Mouse (Mus musculus): ENCODE measurements around the gene Ccdc63. TPM values are rescaled to one million over a fixed set of nuclear protein-coding genes. Genes with fewer than 3 reads are reported as not detected.

Gene Ccdc63
- total and polyA plus RNA-seq, 2 experiments from 2014 or later, result 0.26 TPM; not detected in 1

- H3K4me1 ChIP-seq (ENCODE audit: control insufficient read depth, insufficient read depth), result peaks cover 77% of the 10 kb centered on the region
- no peak overlapping the region for H3K4me2 ChIP-seq (ENCODE audit: low read depth, low read length)
- ATAC-seq (ENCODE audit: insufficient read depth, low read depth), result no peak
- H3K27me3 ChIP-seq (ENCODE audit: control insufficient read depth, insufficient read depth, low read length), result no peaks in the 10 kb centered on the region
- H3K27ac ChIP-seq (ENCODE audit: low read depth), result peak overlapping the region; percentile 74; the same call in 1 of the 2 replicates
- no peak overlapping the region for H3K4me3 ChIP-seq (ENCODE audit: low read depth, low read length)
- WGBS, result 22% methylated on average over 6 of the region's 6 CpGs
- DNase-seq (ENCODE audit: low spot score), result no peak
- TF ChIP-seq CTCF (IDR thresholded peaks at IDR 0.05; ENCODE audit: low read depth) (no peak), EP300 (IDR thresholded peaks at IDR 0.05; ENCODE audit: low read depth) (no peak)
- H3K36me3 ChIP-seq (replicated peaks; ENCODE audit: control insufficient read depth, insufficient read depth, low read length), result peaks cover 65% of the 10 kb centered on the region
- H3K9ac ChIP-seq (replicated peaks; ENCODE audit: low read depth, low read length), result no peak overlapping the region; the same call in 1 of the 2 replicates
- H3K9me3 ChIP-seq (replicated peaks; ENCODE audit: control insufficient read depth, low read length), result no peaks in the 10 kb centered on the region
These were observed 24.8 kb upstream of the Ccdc63 start for GRCm38 (mm10) chr5:122165233-122165915.

- Histone ChIP-seq H3K4me2 (ENCODE audit: low read depth, low read length) (no peak overlapping the region), H3K4me1 (ENCODE audit: control insufficient read depth, insufficient read depth) (peaks cover 82% of the 10 kb centered on the region), H3K9ac (replicated peaks; ENCODE audit: low read depth, low read length) (no peak overlapping the region), H3K36me3 (replicated peaks; ENCODE audit: control insufficient read depth, insufficient read depth, low read length) (peaks cover 51% of the 10 kb centered on the region), H3K27me3 (ENCODE audit: control insufficient read depth, insufficient read depth, low read length) (no peaks in the 10 kb centered on the region), H3K27ac (ENCODE audit: low read depth) (peak overlapping the region; percentile 4; the same call in 1 of the 2 replicates), H3K9me3 (replicated peaks; ENCODE audit: control insufficient read depth, low read length) (no peaks in the 10 kb centered on the region), H3K4me3 (ENCODE audit: low read depth, low read length) (no peak overlapping the region)
- ATAC-seq (ENCODE audit: insufficient read depth, low read depth) (no peak), DNase-seq (ENCODE audit: low spot score) (no peak)
- WGBS, result 51% methylated on average over 3 of the region's 3 CpGs
- no peak for TF ChIP-seq EP300 (IDR thresholded peaks at IDR 0.05; ENCODE audit: low read depth)
- TF ChIP-seq CTCF (IDR thresholded peaks at IDR 0.05; ENCODE audit: low read depth), result no peak
These were observed 23.4 kb upstream of the Ccdc63 start for GRCm38 (mm10) chr5:122164011-122164410.

GRCm38 (mm10) chr5:122163194-122163593 is 22.6 kb upstream of the Ccdc63 start:
- TF ChIP-seq CTCF (IDR thresholded peaks at IDR 0.05; ENCODE audit: low read depth), result no peak
- 18% methylated on average over 6 of the region's 6 CpGs for WGBS
- H3K4me3 ChIP-seq (ENCODE audit: low read depth, low read length), result no peak overlapping the region
- H3K9me3 ChIP-seq (replicated peaks; ENCODE audit: control insufficient read depth, low read length), result no peaks in the 10 kb centered on the region
- no peak overlapping the region for H3K9ac ChIP-seq (replicated peaks; ENCODE audit: low read depth, low read length)
- DNase-seq (ENCODE audit: low spot score), result no peak
- no peaks in the 10 kb centered on the region for H3K27me3 ChIP-seq (ENCODE audit: control insufficient read depth, insufficient read depth, low read length)
- ATAC-seq (ENCODE audit: insufficient read depth, low read depth), result no peak
- H3K27ac ChIP-seq (ENCODE audit: low read depth), result peak overlapping the region; percentile 63; the same call in 1 of the 2 replicates
- peak overlapping the region; percentile 13; the same call in 1 of the 2 replicates for H3K4me2 ChIP-seq (ENCODE audit: low read depth, low read length)
- H3K4me1 ChIP-seq (ENCODE audit: control insufficient read depth, insufficient read depth), result peaks cover 77% of the 10 kb centered on the region
- H3K36me3 ChIP-seq (replicated peaks; ENCODE audit: control insufficient read depth, insufficient read depth, low read length), result peaks cover 43% of the 10 kb centered on the region

GRCm38 (mm10) chr5:122158557-122159515 is 18.2 kb upstream of the Ccdc63 start:
- H3K4me2 ChIP-seq (ENCODE audit: low read depth, low read length), result peak overlapping the region; percentile 77
- TF ChIP-seq CTCF (IDR thresholded peaks at IDR 0.05; ENCODE audit: low read depth) (no peak), EP300 (IDR thresholded peaks at IDR 0.05; ENCODE audit: low read depth) (no peak)
- H3K27ac ChIP-seq (ENCODE audit: low read depth), result peak overlapping the region; percentile 76
- no peaks in the 10 kb centered on the region for H3K27me3 ChIP-seq (ENCODE audit: control insufficient read depth, insufficient read depth, low read length)
- WGBS, result 1% methylated on average over 38 of the region's 42 CpGs
- no peaks in the 10 kb centered on the region for H3K9me3 ChIP-seq (replicated peaks; ENCODE audit: control insufficient read depth, low read length)
- ATAC-seq (ENCODE audit: insufficient read depth, low read depth) (no peak; the same call in 1 of the 2 replicates), DNase-seq (ENCODE audit: low spot score) (no peak)
- peaks cover 49% of the 10 kb centered on the region for H3K4me1 ChIP-seq (ENCODE audit: control insufficient read depth, insufficient read depth)
- peak overlapping the region; percentile 97 for H3K4me3 ChIP-seq (ENCODE audit: low read depth, low read length)
- H3K9ac ChIP-seq (replicated peaks; ENCODE audit: low read depth, low read length), result peak overlapping the region; percentile 98
- H3K36me3 ChIP-seq (replicated peaks; ENCODE audit: control insufficient read depth, insufficient read depth, low read length), result peaks cover 29% of the 10 kb centered on the region; the same call in 1 of the 2 replicates

GRCm38 (mm10) chr5:122157827-122158381 is 17.3 kb upstream of the Ccdc63 start, which contains the start of gene Ppp1cc:
Gene Ppp1cc, plus strand, starts transcription at chr5:122158278.
- H3K27ac ChIP-seq (ENCODE audit: low read depth), result peak within 1 kb of the TSS; percentile 76
- H3K4me1 ChIP-seq (ENCODE audit: control insufficient read depth, insufficient read depth), result peaks cover 40% of the 10 kb centered on the region
- H3K27me3 ChIP-seq (ENCODE audit: control insufficient read depth, insufficient read depth, low read length), result no peaks in the 10 kb centered on the region
- H3K36me3 ChIP-seq (replicated peaks; ENCODE audit: control insufficient read depth, insufficient read depth, low read length), result peaks cover 22% of the 10 kb centered on the region; the same call in 1 of the 2 replicates
- peak within 1 kb of the TSS; percentile 98 for H3K9ac ChIP-seq (replicated peaks; ENCODE audit: low read depth, low read length)
- 1% methylated on average over 52 of the region's 54 CpGs for WGBS
- TF ChIP-seq EP300 (IDR thresholded peaks at IDR 0.05; ENCODE audit: low read depth) (peak; percentile 79; the same call in 1 of the 2 replicates), CTCF (IDR thresholded peaks at IDR 0.05; ENCODE audit: low read depth) (peak; percentile 33)
- peak within 1 kb of the TSS; percentile 77 for H3K4me2 ChIP-seq (ENCODE audit: low read depth, low read length)
- ATAC-seq (ENCODE audit: insufficient read depth, low read depth), result peak; percentile 91
- peak; percentile 84 for DNase-seq (ENCODE audit: low spot score)
- H3K9me3 ChIP-seq (replicated peaks; ENCODE audit: control insufficient read depth, low read length), result no peaks in the 10 kb centered on the region
- H3K4me3 ChIP-seq (ENCODE audit: low read depth, low read length), result peak within 1 kb of the TSS; percentile 97

All from heart, postnatal 0 days (tissue).